Mouse (Mus musculus) liver, embryonic 11.5 days (tissue): Measurements from ENCODE around the gene Car10. TPM values are rescaled to one million over a fixed set of nuclear protein-coding genes. Genes with fewer than 3 reads are reported as not detected.

Experiments
- ATAC-seq: fragments of 200-750 bp; cut with Nextera tagmentation; replicated peaks from 2 replicates; pipeline ENCODE4 v1.8.0; 2017; ENCODE audit warnings: moderate number of reproducible peaks, mild to moderate bottlenecking, moderate TSS enrichment, moderate library complexity; ENCODE audit not compliant: low FRiP score
- DNase-seq: peaks from one replicate; pipeline ENCODE4 v3.0.0-alpha.2; 2017; ENCODE audit warnings: low spot score
- H3K27ac ChIP-seq: fragments of 300-500 bp; sonication (generic); 2 replicates; pipeline ENCODE4 v1.5.1; 2014; ENCODE audit warnings: mild to moderate bottlenecking, low read depth, low read length, control low read depth
- H3K27me3 ChIP-seq: fragments of 300-500 bp; sonication (generic); replicated peaks from 2 replicates; pipeline ENCODE4 v1.6.1; 2014; ENCODE audit warnings: low read length, mixed read lengths; ENCODE audit not compliant: control insufficient read depth, insufficient read depth
- H3K36me3 ChIP-seq: fragments of 300-500 bp; sonication (generic); 2 replicates; pipeline ENCODE4 v1.6.1; 2014; ENCODE audit warnings: mild to moderate bottlenecking, low read length, moderate library complexity, mixed read lengths; ENCODE audit not compliant: control insufficient read depth, insufficient read depth
- H3K4me1 ChIP-seq: fragments of 300-500 bp; sonication (generic); replicated peaks from 2 replicates; pipeline ENCODE4 v1.6.1; 2014; ENCODE audit warnings: low read length, mixed read lengths; ENCODE audit not compliant: control insufficient read depth, insufficient read depth
- H3K4me2 ChIP-seq: fragments of 300-500 bp; sonication (generic); 2 replicates; pipeline ENCODE4 v1.6.1; 2014; ENCODE audit warnings: mild to moderate bottlenecking, control low read depth, moderate library complexity
- H3K4me3 ChIP-seq: fragments of 300-500 bp; sonication (generic); 2 replicates; pipeline ENCODE4 v1.5.1; 2014; ENCODE audit warnings: low read depth, low read length, control low read depth
- H3K9ac ChIP-seq: fragments of 300-500 bp; sonication (generic); 2 replicates; pipeline ENCODE4 v1.6.1; 2014; ENCODE audit warnings: low read depth, low read length, control low read depth
- H3K9me3 ChIP-seq: fragments of 300-500 bp; sonication (generic); 2 replicates; pipeline ENCODE4 v1.6.1; 2016; ENCODE audit warnings: low read length, inconsistent platforms, mixed read lengths; ENCODE audit not compliant: control insufficient read depth
- WGBS: fragments of 180-500 bp; shearing (Covaris S2); extraction: QIAGEN DNeasy Blood & Tissue Kit; methylation state at CpG from one replicate; pipeline ENCODE4 v1.1.7; 2014; 5-methylcytosine and 5-hydroxymethylcytosine counted together
- polyA plus RNA-seq: library from polyadenylated mRNA; unstranded; fragments of >200 nt; fragmentation: Nextera tagmentation; extraction: Ambion mirVana; gene quantifications from 2 replicates; pipeline ENCODE4 v1.2.1, GENCODE M21; 2014

The Car10 gene
- polyA plus RNA-seq, 1 experiment from 2014 or later: 0.18 TPM

DNA sequence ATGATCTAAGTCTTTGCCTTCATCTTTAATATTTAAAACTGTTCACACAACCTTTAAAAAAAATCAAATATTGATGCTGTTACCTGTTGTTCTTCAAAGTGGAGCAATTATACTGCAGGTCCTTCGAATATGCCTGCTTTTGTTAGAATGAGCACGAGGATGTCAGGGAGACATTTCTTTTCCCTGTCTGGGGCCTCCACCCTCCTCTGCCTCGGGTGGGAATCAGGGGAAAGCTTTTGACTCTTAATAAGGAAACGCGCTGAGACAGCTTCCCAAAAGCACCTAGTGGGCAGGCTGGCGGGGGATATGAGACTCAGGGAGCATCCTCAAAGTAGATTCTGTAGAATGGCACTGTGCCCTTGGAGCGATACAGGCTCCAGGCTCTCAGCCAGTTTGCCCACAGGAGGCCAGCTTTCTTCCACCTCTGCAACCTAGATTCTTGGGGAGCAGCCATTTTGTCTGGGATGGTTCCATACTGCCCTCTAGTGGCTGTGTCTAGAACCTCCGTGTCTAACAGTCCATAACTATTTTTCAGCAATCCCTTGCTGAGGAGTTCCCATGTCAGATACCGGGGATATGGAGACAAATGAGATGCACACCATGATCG is 373.8 kb downstream of the Car10 start:
- H3K4me2 ChIP-seq: no peak overlapping the region
- peak; percentile 41 for DNase-seq
- 50% methylated on average over 10 of the region's 10 CpGs for WGBS

DNA sequence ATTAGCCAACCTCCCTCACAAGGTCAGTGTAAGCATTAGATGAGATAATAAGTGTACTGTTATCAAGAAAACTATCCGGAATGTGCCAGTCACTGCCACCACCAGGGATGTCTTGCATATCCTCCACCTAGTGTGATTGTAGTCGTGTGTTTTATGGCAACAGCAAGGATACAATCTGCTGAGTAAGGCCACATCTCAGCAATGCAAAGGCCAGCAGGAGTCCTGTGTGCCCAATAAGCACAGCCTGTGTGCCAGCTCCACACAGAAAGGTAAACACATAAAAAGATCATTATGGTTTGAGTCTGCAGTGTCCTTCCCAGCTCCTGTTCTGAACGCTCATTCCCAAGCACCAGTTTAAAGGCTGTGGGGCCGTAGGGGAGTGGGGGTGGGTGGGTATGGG is 386.8 kb downstream of the Car10 start:
- Histone ChIP-seq H3K9me3 (no peaks in the 10 kb centered on the region), H3K4me2 (no peak overlapping the region), H3K27me3 (no peaks in the 10 kb centered on the region), H3K4me3 (no peak overlapping the region), H3K9ac (no peak overlapping the region), H3K4me1 (no peaks in the 10 kb centered on the region), H3K36me3 (no peaks in the 10 kb centered on the region), H3K27ac (no peak overlapping the region)
- no peak for ATAC-seq
- DNase-seq: no peak
- 69% methylated on average over 4 of the region's 4 CpGs for WGBS

More for the DNA sequence above, 373.8 kb downstream of the Car10 start:
- no peaks in the 10 kb centered on the region for H3K27me3 ChIP-seq
- no peak for ATAC-seq
- H3K4me1 ChIP-seq: no peaks in the 10 kb centered on the region
- no peaks in the 10 kb centered on the region for H3K36me3 ChIP-seq
- H3K4me3 ChIP-seq: no peak overlapping the region
- H3K9ac ChIP-seq: no peak overlapping the region
- no peak overlapping the region for H3K27ac ChIP-seq
- no peaks in the 10 kb centered on the region for H3K9me3 ChIP-seq

DNA sequence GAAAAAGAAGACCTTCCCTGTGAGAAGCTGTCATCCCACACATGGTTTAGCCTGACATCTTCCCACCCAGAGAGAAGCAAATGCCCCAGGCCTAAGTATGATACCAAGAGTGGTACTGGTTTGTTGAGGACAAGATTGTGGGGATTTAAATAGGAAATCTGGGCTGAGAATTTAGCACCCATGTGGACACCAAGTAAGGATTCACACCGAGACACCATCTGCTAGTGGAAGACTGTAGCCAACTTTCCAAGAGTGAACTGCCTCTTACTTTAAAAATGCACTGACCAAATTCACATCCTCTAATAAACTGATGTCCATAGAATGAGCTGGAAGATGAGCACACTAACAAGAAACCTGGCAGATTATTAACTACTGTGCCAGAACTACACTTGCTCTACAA is 389.2 kb downstream of the Car10 start:
- H3K4me2 ChIP-seq: no peak overlapping the region

DNA sequence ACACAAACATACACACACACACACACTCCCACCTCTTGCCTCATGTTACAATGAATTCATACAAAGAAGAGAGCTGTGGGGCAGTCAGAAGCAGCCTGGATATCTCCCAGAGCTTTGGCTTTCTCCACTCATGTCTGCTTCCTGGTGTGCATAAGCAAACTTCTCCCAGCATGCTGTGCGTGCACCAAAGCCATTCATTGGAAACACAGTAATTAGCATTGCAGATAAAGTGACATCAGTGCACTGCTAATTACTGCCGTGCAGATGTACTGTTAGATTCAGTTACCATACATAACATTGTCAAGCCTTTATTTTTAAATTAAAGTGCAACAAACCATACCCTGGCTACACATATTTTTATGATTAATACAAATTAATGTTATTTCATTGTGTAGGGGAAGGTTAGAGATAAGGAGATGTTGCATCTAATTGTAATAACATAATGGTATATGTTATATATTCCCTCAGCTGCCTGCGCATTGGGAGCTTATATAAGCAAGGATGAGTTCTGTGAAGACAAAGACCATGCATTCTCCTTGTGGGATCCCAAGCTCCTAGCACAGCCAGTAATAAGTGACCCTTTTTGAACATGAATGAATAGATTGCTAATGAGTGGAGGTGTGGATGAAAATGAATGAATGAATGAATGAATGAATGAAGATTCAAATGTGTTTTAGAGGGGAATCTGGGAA is 390.2 kb downstream of the Car10 start:
- no peak overlapping the region for H3K4me2 ChIP-seq
- no peak overlapping the region for H3K4me3 ChIP-seq
- H3K27ac ChIP-seq: no peak overlapping the region
- no peaks in the 10 kb centered on the region for H3K27me3 ChIP-seq
- H3K36me3 ChIP-seq: no peaks in the 10 kb centered on the region
- H3K4me1 ChIP-seq: no peaks in the 10 kb centered on the region
- H3K9me3 ChIP-seq: no peaks in the 10 kb centered on the region
- DNase-seq (no peak), ATAC-seq (no peak)
- H3K9ac ChIP-seq: no peak overlapping the region
- WGBS: 78% methylated on average over 3 of the region's 3 CpGs

More for the DNA sequence above, 389.2 kb downstream of the Car10 start:
- ATAC-seq (no peak), DNase-seq (no peak)
- H3K9ac ChIP-seq: no peak overlapping the region
- H3K36me3 ChIP-seq: no peaks in the 10 kb centered on the region
- H3K4me3 ChIP-seq: no peak overlapping the region
- H3K4me1 ChIP-seq: no peaks in the 10 kb centered on the region
- H3K27ac ChIP-seq: no peak overlapping the region
- no peaks in the 10 kb centered on the region for H3K27me3 ChIP-seq
- 81% methylated on average over 1 of the region's 1 CpGs for WGBS
- H3K9me3 ChIP-seq: no peaks in the 10 kb centered on the region

DNA sequence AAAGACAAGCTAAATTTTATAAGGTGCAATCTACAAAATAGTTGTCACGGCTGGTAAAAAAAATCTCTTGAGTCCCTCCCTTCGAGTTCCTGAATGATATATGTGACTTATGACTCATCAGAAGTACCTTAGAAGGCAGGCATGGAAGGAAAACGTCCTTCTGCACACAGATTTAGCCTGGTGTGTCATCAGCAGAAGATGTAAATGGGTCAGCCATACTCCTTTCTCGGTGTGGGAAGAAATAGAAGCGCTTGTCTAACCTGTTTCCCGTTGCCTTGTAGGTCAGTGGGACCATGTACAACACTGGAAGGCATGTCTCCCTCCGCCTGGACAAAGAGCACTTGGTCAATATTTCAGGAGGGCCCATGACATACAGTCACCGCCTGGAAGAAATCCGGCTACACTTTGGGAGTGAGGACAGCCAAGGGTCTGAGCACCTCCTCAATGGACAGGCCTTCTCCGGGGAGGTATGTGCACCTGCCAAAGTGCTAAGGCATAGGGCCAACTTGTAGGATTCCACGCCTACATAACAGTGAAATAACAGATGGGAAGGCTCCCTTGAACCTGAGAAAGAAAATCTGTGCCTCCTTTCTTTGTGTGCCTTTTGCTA is 392.5 kb downstream of the Car10 start:
- Histone ChIP-seq H3K4me2 (no peak overlapping the region), H3K36me3 (no peaks in the 10 kb centered on the region), H3K27ac (no peak overlapping the region), H3K4me1 (no peaks in the 10 kb centered on the region), H3K27me3 (no peaks in the 10 kb centered on the region), H3K9ac (no peak overlapping the region), H3K4me3 (no peak overlapping the region), H3K9me3 (no peaks in the 10 kb centered on the region)
- DNase-seq (no peak), ATAC-seq (no peak)
- 82% methylated on average over 11 of the region's 11 CpGs for WGBS

DNA sequence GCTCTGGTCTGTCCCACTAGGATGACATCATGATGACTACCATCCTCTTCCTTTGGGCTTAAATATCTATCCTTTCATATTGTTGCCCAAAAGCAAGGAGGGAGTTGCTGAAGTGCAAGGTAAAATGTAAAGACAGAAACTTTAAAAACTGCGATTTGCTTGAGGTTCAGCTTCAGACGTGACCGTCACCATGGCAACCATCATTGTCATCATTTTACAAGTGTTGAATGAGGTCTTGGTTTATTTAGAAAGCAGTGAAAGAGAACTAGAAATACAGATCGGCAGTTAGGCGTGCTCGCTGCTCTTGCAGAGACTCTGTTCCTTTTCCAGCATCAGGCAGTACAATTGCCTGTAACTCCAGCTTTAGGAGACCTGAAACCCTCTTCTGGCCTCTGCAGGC is 400.1 kb downstream of the Car10 start:
- Histone ChIP-seq H3K9ac (no peak overlapping the region), H3K4me1 (no peaks in the 10 kb centered on the region), H3K27ac (no peak overlapping the region), H3K36me3 (no peaks in the 10 kb centered on the region), H3K9me3 (no peaks in the 10 kb centered on the region), H3K4me2 (no peak overlapping the region), H3K4me3 (no peak overlapping the region), H3K27me3 (no peaks in the 10 kb centered on the region)
- no peak for ATAC-seq
- DNase-seq: no peak
- 86% methylated on average over 6 of the region's 6 CpGs for WGBS

DNA sequence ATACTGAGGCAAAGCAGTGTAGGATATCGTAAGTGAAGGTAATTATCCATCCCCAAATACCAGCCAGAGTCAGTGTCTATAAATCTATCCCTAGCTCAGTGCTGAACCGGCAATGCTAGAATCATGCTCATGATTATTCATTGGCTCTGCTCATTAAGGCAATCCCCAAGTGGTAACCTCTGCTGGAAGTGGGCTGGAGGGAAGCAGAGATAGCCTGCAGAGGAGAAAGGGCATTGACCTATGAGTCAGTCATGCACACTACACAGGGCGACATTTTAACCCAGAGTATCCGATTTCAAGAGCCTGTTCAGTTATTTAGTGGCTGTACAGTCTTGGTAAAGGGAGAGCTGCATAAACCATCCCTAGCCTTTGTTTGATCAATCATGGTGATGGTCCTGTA is 402.6 kb downstream of the Car10 start:
- DNase-seq: no peak
- H3K4me2 ChIP-seq: no peak overlapping the region
- H3K27ac ChIP-seq: no peak overlapping the region
- H3K9ac ChIP-seq: no peak overlapping the region
- no peak for ATAC-seq
- no peaks in the 10 kb centered on the region for H3K4me1 ChIP-seq
- no peaks in the 10 kb centered on the region for H3K9me3 ChIP-seq
- no peaks in the 10 kb centered on the region for H3K27me3 ChIP-seq
- H3K4me3 ChIP-seq: no peak overlapping the region
- no peaks in the 10 kb centered on the region for H3K36me3 ChIP-seq
- 52% methylated on average over 4 of the region's 4 CpGs for WGBS

DNA sequence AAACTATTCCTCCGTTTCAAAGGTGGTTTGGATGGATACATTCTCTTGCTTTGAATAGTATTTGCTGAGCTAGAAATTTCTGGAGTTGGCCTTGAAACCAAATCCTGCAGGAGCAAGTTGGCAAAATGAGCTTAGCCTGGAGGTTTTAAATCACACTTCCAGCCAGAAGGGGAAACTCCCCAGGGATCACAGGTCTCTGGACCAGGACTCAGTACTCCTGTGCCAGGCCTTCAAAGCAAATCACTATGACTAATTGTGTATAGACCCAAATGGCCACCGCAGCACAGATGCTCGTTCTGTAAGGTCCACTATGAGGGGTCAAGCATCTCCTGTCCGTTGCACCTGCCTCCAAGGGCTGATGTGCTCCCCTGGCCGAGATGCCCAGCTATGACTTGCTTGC is 403.8 kb downstream of the Car10 start:
- Histone ChIP-seq H3K9me3 (no peaks in the 10 kb centered on the region), H3K4me2 (no peak overlapping the region), H3K27me3 (no peaks in the 10 kb centered on the region), H3K36me3 (no peaks in the 10 kb centered on the region), H3K4me3 (no peak overlapping the region), H3K9ac (no peak overlapping the region), H3K4me1 (no peaks in the 10 kb centered on the region), H3K27ac (no peak overlapping the region)
- WGBS: 72% methylated on average over 5 of the region's 5 CpGs
- ATAC-seq (no peak), DNase-seq (no peak)

DNA sequence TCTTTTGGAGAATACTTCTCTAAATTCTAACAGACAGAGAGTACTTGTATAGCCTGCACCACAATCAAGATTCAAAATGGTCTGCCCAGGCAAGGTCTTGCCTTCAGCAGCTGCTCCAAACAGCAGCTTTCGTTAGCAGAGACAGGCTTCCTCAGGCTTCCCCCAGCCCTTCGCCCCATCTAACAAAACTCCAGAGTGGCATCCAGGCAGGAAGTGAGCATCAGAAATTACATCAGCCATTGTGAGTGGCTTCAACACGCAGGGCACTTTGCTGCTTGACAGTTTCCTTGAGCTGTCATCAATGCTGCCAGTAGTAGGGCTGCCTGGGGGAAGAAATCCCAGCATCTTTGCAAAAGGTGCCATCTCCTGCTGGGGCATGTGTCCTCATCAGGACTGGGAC is 405.0 kb downstream of the Car10 start:
- Histone ChIP-seq H3K4me1 (no peaks in the 10 kb centered on the region), H3K36me3 (no peaks in the 10 kb centered on the region), H3K9me3 (no peaks in the 10 kb centered on the region), H3K27ac (no peak overlapping the region), H3K4me3 (no peak overlapping the region), H3K27me3 (no peaks in the 10 kb centered on the region), H3K4me2 (no peak overlapping the region), H3K9ac (no peak overlapping the region)
- no peak for ATAC-seq
- no peak for DNase-seq
- WGBS: 56% methylated on average over 3 of the region's 3 CpGs
